Mouse (Mus musculus) right cerebral cortex, postnatal 4 days (tissue): Measurements from ENCODE around the gene Paqr7.

Experiments used
- DNase-seq: peaks from one replicate; pipeline ENCODE4 v3.0.0-alpha.2; 2022

Paqr7 gene

DNA sequence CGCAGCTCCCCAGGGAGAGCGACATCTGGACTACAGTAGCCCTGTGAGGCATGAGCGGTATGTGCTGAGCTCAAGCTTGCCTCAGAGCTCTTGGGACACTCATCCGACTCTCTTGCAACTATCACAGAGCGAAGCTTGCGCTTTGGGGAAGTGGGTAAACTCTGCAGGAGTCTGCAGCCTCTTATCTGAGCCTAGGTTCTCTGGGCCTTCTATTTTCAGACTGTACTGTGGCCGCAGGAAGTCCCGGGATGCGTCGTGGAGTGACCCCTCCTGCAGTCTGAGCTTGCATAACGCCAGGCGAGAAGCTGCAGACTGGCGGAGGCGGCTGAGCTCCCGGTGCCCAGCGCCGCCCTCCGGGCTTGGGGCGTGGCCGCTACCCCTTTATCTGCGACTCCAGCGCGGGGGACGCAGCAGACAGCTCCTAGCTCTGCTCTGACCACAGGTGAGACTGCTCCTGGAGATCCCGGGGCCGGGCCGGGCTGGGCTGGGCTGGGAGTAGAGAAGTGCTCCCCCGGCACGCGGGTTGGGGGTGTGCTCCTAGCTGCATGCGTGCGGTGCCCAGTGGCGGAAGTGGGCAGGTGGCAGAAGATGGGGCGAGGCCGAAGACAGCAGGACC lies at the start of gene Paqr7:
Paqr7 (plus strand) TSS at position 103 of the 616 bp plus-strand sequence.
- peak; percentile 58 for DNase-seq

DNA sequence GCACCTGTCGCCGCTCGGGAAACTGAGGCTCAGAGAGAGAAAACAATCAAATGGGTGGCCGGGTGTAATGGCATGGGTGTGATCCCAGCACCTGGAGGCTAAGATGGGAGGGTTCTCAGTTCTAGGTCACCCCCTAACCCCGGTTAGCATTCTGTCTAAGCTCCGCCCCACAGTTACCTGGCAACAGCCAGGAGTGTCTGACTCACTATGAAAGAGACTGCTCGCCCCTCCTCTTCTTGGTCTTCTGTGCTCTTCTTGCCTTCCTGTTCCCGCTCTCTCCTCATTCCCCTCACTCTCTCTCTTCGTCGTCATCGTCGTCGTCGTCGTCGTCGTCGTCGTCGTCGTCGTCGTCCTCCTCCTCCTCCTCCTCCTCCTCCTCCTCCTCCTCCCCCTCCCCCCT lies 48.5 kb upstream of the Paqr7 start:
- DNase-seq = no peak

DNA sequence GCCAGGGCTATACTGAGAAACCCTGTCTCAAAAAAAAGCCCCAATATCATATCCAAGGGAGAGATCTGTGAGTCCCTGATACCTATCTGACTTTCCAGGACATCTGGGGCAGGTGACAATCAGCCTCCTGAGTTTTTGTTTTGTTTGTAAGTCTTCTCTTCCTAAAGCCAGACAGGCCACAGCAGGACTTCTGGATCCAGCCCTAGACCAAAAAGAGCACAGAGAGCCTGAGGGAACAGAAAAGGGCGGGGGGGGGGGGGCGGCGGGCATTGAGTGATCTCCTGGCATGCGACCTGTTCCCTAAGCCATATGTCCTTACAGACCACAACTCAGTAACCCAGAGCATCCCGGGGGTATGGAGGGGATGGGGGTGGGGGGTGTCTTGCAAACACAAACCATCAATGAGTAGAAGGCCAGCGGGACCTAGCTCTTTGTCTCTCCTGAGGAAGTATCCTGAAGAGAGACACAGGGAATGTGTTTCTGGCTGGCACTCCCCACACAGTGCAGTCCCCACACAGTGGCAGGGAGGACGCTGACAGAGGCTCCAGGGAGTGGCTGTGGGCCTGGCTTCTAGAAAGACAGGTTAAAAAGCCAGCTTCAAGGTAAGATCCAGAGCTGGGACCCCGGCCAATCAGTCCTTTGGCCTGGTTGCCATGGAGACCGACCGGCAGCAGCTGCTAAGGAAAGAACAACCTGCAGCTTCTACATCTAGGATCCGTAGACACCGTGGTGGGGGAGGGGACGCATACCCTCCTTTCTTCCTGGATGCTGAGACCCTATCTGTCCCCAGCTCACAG lies 46.7 kb upstream of the Paqr7 start:
- DNase-seq = peak; percentile 70

DNA sequence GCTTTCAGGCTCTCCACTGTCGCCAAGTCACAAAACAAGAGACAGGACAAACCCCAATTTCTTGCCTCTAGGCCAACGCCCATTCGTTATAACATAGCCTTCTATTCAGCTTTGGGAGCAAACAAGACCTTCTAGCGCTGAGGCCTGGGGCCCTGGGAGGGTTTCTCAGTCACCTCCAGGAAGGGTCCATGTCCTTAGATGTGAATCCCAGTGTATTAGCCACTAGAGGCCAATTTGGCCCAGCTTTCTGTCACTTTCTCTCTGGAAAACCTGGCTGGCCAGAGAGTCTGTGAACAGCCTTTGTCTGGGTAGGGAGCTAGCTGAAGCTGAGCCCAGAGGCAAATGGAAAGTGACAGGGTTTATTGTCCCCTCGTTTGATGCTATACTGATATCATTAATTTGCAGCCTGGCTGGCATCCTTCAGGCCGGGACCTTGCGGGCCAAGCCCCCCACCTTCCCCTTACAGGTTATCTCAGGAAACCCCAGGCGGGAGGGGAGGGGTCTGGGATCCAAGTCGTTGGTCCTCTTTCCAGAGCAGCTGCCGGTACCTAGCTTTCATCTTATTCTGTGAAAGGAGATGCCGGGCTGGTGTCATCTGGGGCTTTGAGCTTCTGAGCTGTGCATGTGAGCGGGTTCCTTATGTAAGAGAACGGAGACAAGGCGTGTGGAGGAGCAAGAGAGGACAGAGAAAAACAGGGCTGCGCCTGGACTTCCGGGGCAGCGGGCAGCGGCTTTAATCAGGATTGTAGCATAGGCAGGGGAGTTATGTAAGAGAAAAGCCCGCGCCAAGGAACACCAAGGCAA lies 45.9 kb upstream of the Paqr7 start:
- DNase-seq = no peak

DNA sequence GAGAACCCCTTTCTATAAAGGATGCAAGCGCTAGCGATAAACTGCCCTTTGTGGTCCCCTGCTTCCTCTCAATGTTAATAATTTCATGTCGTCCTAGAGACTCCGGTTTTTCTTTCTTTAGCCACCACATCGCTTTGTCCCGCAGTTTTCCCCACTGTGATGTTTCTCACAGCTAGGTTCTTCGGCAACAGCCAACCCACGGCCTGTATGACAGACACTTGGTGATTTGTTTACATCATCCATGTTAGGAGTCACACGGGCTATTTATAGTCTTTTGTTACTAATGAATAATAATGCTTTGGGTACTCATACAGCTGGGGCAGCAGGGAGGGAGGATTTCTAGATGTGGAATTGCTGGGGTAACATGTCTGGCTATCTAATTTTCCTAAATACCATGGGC lies 45.0 kb upstream of the Paqr7 start:
- no peak for DNase-seq

DNA sequence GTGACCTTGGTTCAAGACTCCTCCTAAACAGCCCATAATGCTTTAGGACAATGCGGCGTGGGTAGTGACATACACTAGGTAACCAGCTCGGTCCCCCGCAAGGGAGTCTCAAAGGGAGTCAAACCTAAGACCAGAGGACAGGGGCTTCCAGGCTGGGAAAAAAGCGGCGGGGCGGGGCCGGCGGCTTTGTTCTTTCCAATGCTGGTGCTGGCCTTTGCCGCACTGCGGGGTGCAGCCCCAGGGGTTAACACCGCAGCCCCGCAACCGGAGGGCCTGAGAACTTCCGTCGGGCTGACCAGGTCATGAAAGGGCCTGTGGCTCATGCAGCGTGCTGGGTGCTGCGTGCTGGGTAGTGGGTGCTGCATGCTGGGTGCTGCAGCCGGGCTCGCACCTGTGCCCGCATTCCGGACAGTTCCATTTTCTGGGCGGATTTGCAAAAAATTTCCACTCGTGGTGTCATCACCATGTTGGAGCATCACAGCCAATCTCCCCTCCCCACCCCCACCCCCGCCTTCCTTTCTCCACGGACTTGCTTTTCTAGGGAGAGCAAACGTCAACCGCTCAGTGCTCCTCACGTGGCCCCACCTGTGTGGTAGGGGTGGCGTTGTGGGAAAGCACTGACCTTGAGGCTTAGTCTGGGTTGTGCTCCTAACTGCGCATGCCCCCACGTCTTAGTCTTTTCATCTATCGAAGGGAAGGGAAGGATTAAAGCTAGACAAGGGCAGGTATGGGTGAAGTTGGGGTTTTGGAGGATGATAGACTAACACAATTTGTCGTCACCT lies 42.7 kb upstream of the Paqr7 start:
- no peak for DNase-seq

DNA sequence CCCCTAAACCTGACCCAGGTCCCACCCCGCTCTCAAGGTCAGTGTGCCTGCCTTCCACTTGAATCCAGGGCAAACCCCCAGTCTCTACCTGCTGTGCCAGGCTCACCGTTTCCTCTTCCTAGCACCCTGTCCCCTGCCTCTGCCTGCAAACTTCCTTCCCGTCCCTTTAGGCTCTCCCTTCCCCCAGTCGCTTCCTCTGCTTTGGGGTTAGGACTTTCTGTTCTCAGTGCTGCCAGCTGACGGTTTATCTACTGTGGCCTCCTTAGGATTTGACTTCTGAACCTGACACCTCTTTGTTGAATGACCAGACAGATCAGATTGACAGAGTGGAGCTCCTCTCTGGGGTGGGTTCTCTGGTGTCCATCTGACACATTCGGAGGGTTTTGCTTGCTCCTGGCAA lies 41.2 kb upstream of the Paqr7 start:
- no peak for DNase-seq

DNA sequence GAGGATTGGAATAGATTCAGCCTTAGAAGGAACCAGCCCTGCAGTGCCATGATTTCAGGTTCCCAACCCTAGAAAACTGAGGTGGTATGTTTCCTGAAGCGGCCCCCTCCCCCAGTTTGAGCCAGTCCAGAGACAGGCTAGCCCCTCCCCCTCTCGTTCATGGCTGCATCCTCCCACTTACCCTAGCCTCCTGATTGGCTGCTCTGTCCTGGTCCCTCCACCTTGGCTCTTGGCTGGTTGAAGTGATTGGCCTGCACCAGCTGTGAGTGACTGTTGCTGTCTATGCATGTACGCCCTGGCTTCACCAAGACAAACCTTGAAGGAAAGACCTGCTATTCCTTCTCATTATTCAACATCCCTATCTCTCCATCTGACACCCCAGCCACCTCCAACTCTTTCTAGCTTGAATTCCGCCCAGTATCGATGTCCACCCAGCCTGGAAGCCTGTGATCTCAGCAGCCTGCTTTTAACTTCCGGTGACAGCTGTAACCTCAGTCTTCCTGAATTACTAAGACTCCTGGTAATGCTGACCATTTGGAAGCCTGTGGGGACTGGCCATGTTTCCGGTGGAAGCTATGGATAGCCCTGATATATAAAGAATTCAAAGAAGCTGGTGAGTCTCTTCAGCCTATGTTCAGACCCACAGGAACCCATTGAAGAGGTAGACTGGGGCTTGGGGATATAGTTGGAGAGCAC lies 39.2 kb upstream of the Paqr7 start:
- no peak for DNase-seq

DNA sequence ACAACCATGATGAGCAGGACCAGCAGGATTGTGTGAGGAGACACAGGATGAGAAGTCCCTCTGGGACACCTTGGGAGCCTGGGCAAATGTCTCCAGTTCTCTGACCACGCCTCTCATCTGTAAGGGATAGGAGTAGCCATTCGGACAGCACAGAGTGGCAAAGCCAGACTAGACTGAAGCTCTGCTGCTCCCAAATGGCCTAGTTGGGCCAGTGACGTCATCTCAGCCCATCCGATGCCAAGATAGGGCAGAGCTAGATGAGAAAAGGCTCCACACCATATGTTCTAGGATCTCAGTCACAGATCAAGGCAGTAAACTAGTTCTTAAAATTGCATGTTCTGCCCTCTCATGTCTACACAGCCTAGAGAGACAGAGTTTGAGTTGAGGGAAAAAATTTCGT lies 37.6 kb upstream of the Paqr7 start:
- DNase-seq = no peak

DNA sequence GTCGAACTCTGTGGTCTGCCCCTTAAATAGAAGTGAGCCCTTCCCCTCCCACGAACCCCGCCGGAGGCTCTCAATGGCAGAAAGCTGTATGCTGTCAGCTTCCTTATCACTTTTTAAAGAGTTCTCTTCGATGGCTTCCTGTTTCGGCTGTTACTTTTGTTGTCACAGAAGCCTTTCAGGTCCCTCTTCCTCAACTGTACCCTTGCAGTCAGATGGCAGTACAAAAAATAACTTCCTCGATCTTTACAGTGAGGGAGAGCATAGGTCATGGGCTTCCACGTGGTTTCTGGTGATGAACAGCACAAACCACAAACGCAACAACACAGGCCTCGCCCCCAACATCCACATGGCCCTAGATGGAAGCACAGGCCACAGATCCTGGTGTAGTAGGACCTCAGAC lies 36.2 kb upstream of the Paqr7 start:
- DNase-seq = no peak

DNA sequence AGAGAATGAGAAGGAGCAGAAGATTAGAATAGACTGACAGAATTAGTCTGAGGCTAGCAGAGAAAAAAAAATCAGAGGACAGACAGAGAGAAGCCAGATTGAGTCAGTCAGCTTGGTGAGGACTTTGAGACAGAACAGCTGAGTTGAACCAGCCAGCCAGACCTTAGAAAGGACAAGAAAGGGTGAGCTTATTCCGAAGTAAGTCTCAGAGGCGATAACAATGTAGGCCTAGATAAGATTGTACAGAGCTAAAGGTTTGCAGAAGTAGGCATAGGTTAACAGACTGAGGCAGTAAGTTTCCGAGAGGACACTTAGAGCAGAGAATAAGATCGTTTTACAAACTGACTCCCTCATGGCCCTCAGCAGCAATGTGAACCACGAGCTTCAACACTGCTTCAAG lies 35.2 kb upstream of the Paqr7 start:
- DNase-seq = no peak

DNA sequence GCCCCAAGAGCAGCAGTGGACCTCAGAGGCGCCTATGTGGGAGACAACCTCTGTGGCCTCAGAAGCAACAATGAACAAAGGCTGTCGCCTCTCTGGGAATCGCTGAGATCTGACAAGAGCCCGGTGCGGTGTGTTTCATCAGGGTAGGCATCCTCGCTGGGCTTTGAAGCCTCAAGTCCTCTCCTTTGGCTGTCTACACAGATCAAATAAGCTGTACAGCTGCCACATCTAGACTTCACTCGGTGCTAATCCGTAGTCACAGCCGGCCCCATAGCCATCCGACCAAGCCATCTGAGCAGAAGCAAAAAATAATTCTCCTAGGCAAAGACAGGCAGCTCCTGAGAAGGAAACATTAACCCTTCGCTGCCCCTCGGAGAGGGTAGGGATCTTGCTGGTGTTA lies 30.7 kb upstream of the Paqr7 start:
- DNase-seq = no peak

DNA sequence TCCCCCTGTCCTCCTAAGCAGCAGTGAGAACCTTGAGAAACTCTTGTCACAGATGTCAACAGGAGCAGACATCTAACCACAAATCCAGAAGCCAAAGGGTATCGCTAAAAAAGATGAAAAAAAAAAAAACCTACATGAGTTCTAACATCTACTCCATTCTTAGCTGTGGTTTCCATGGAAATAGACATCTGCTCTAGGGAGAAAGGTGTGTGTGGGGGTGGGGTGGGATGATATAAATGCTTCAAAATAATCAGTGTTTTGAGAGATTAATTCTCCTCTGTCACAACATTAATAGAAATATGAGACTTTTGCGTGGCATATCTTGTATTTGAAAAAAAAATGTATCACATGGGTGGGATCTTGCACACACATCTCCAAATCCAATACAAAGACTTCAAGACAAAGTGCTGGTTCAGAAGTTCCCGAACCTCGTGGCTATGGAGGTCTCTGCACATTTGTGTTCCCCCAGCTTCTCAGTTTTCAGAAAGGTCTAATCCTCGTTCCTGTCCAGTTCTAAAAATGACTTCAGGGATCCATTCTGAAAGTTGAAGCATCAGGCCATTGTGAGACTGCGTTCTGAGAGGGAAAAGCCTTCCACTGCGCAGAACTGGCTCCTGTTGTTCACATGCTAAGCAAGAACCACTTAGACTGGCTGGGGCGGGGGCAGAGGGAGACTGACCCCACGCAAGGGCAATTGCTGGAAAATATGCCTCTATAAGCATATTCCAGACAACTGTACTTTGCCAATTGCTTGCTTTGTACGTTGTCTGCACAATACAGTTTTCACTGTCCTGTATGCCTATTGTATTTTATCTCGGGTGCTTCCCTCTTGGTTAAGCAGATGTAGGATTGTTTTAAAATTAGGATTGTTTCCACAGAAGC lies 29.9 kb upstream of the Paqr7 start:
- DNase-seq = no peak

DNA sequence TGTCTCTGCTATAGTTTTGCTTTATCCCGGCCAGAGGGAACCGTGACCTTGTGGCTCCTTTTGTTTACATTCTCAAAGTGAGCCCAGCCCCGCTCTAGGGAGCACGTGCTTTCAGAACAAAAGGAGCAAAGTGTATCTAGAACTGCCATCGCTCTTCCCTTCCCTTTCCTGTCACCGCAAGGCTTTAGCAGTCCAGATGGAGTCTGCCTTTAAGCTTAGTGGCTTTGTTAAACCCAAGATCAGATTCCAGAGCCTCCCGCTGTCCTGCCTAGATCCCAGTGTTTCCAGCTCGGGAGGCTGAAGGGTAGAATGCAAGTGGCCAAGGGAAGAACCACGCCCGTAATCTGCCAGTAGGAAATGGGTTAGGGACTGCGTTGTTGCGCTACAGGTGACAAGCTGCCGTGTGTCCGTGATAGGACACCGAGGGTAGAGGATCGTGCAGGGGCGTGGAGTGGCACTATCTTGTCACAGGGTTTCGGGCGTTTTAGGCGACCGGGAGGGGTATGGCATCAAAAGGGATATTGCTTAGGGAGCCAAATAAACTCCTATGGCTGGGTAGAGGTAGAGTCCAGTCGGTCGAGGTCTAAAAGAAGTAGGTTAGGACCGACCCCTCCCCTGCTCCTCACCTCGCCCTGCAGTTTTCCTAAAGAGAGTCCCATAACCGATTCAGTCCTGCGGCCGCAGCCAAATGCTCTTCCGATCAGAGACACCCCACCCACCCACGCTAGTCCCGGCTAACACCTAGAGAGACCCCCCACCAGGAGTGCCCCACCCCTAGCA lies 28.9 kb upstream of the Paqr7 start:
- DNase-seq = no peak

DNA sequence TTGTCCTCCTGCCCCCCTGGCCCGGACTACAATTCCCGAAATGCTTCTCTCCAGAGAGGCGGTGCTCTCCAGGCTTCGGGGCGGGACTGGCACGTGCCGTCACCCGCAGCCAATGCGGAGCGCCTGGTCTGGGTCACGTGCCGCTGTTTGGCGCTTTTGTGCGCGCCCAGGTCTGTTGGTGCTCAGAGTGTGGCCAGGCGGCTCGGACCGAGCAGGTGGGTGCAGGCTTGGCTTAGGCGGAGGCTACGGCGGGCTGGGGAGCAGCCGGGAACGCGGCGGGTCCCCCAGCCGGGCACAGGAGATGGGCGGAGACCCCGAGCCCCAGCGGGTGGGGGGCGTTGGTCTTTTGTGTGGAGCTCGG lies 28.3 kb upstream of the Paqr7 start, which contains the start of gene Stmn1:
Stmn1 (plus strand) TSS at position 106 of the 361 bp plus-strand sequence.
- DNase-seq = peak; percentile 93

DNA sequence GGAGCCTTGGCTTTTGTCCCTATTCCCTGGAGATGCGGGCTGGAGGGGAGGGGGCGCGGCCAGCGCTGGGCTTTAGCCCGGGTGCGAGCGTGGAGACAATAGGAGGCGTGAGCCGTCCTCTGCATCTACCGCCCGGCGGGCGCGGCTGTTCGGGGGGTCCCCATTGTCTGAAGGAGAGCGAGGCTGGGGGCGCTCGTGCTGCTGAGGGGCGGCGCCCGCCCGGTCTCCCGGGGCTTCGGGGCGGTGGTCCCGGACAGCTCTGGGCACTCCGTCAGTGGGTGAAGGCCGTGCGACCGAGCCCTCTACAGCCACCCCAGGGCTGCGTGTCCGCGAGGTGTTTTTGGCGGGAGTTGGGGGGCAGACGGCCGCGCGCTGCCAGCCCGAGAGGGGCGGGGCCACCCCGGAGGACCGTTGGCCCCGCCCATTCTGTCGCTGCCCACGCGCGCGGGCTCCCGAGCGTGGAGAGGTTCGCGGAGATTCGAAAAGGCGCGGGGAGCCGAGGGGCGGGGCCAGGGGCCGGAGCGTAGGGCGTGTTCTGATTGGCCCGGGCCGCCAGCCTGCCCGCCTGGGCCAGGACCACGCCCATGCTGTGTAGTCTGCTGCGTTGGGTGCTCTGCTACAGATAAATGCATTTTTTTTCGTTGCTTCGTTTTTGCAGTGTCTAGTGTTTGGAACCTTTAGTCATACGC lies 27.8 kb upstream of the Paqr7 start:
- peak; percentile 96 for DNase-seq

DNA sequence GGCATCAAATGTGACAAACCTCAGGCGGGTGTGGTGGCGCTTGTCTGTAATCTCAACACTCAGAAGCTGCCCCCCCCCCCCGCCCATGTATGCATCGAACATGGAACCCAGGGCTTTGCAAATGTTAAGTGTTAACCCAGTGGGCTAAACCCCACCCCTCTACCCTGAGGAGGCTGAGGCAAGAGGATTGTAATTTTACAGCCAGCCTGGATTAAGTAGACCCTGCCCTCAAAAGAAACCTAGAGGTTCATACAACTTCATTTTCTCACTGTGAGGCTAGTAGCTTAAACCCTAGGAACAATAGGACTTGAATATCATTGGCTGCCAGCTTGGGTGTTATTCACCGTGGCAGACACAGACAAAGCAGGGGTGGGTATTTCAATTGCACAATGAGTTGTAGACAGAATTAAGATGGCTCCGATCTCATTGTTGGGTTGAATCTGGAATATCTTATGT lies 27.1 kb upstream of the Paqr7 start:
- no peak for DNase-seq

DNA sequence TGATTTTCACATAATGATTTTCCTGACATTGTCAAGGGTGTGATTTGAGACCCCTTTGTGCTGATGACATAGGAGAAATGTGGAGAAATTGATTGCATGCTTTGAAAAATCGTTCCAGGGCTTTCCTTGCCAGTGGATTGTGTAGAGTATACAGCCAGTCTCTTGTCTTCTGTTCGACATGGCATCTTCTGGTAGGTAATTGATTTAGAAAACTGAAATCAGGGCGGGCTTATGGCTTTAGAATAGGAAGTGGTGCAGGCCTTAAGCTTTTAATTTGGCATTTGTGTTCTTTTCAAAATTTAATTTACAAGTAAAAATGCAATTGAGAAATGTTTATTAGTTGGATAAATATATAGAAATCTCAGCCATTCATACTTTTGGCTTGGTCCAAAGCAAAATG lies 26.5 kb upstream of the Paqr7 start:
- no peak for DNase-seq

DNA sequence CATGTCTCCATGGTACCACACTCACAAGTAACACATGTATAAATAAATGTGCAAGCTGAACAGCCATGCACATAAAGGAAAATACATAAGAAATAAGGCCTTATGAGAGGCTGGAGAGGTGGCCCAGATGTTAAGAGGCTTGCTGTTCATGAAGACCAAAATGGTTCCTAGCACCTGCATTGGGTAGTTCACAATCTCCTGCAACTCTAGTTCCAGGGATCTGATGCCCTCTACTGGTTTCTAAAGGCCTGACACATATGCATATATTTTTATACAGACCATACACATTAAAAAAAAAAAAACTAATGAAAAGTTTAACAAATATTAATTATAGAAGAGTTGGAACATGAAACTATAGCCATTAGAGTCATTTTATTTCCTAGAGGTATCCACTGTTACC lies 25.0 kb upstream of the Paqr7 start:
- no peak for DNase-seq

DNA sequence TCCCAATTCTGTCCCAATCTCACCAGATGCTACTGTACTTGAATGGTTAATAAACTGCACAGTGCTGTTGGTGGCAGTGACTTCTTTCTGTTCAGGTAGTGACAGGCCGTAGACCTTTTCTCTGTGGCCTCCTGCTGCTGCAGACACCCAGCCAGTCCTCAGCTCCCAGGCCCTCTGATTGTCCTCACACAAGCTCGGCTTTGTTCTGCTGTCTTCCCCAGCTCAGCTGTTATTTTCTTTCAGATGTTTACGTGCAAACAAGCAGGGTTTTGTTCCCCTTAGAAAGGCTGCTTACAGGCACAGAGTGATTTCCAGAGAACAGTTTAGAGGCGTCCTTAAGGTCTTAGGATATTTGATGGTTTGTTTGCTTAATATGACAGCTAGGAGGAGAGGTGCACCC lies 22.7 kb upstream of the Paqr7 start:
- no peak for DNase-seq
